Mouse (Mus musculus) gastrocnemius, postnatal 4 days (tissue): ENCODE results near the gene Irf2bp2. TPM values are rescaled to one million over a fixed set of nuclear protein-coding genes. Genes with fewer than 3 reads are reported as not detected.
"Not testable (repeated sequence)": the region's sequence is repeated elsewhere in the genome, so short reads cannot be mapped to it uniquely, and the experiment has no call there.

Source experiments
- DNase-seq, 2 experiments: peaks; one replicate each; pipeline ENCODE4 v3.0.0; 2021 to 2022; ENCODE audit warnings: low spot score in 2 of 2, mixed read lengths in 2 of 2
- total RNA-seq, 2 experiments: library from RNA; stranded (reverse); gene quantifications; 2 replicates each; pipeline ENCODE4 v1.2.3; 2021

The Irf2bp2 gene
- total RNA-seq, 2 experiments from 2014 or later: 71.8 to 76.1 TPM

DNA sequence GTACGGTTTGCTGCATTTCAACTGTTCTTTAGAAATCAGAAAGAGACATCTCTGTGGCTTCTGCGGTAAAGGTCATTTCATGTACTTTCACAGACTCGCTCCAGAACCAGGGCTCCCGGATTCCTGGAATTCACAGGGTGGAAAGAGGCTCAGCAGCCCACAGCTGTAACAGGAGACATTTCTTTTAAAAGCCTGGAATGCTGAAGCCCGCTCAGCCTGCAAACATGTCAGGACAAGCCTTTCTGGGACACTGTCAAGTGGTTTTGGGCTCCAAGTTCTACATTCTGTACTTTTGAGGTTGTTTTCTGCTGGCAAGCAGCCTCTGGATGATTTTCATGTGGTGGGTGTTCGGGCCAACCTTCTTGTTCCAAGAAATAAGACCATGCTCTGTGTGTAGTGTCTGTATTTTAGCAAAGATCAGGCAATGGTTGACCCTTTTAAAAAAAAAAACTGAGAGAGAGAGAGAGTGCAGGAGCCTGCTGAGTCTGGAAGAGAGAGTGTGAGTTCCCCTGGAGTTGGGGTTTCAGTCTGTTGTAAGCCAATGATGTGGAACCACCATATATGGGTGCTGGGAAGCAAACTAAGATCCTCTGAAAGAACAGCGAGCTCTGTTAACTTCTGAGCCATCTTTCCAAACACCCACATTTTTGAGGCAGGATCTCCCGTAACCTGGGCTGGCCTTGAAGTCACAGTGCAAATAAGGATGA lies 9.6 kb upstream of the Irf2bp2 start:
- peak; percentile 50 to 79 for DNase-seq

DNA sequence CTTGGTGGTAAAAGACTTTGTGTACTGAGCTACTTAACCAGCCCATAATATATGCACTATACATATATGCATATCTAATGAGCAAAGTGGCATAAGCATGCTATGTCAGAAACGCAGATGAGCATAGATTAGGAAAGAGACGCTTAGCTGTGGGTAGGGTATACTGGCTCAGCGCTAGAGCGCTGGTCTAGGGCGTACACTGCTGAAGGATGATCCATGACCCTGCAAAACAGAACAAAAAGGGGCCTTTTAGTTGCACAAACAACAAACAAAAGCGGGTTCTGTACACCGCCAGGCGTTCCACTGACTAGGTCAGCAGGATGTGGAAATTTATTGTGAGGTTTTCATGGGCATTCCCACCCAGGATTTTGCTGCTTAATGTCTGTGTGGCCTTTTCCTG lies 8.9 kb upstream of the Irf2bp2 start:
- no peak for DNase-seq

DNA sequence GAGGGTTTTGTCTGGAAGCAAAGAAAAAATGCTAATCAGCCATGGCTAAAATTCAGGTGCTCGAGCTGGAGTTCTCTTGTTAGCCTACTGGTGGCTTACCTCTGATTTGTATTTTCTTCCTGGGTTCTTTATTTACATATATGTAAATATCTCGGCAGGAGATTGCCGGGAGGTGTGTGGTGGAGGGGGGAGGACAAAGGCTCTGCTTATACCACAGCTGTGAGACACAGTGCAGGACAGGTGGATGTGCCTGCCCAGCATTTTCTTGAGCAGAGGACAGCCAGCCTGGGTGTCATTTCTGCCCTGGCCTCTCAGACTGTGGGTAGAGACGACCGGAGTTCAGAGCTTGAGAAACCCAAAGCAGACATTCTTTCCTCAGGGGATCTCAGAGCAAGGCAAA lies 7.5 kb upstream of the Irf2bp2 start:
- DNase-seq: no peak

DNA sequence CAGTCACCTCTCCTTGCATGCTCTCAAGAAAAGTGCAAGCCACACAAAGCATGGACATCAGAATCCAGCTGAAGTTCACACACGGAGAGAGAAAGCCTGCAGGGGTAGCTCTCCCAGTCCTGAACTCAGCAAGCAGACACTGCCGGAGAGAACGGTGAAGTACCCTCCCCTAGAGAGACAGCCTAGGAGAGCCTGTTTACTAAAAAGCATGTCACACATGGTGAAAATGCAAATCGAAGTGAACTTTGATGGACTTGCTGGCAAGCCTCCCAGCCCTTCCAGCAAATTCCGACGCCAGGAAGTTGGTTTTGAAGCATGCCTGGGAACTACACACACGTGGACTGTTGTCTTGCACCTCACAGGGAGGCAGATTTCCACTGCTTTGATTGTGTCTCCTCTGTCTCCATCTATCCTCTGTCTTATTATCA lies 7.0 kb upstream of the Irf2bp2 start:
- DNase-seq: no peak

DNA sequence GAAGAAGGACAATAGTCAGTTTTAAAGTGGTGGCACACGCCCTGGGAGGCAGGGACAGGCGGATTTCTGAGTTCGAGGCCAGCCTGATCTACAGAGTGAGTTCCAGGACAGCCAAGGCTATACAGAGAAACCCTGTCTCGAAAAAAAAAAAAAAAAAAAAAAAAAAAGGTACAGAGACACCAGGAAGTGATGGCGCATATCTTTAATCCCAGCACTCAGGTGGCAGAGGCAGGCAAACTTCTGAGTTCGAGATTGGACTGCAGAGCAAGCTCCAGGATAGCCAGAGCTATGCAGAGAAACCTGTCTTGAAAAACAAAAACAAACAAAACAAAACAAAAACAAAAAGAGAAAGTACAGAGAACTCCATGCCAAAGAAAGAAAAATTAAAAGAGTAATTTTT lies 6.6 kb upstream of the Irf2bp2 start:
- DNase-seq: not testable (repeated sequence)

DNA sequence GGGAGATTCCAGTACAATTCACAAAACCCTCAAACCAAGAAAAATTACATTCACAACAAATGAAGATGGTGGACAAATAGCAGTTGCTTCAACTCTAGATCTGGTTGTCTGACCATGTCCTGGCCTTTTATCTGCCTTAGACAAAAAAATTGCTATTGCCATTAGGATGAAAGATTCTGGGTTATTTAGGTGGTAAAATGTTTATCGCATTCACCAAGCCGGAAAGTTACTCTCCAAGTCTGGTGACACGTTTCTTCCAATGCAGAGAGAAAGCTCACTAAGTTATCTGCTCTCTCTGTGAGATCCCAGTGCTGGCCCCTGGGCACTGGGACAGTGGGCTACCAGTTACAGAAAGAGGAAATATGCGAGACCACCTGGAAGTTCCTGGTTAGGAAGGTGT lies 5.5 kb upstream of the Irf2bp2 start:
- DNase-seq: no peak

DNA sequence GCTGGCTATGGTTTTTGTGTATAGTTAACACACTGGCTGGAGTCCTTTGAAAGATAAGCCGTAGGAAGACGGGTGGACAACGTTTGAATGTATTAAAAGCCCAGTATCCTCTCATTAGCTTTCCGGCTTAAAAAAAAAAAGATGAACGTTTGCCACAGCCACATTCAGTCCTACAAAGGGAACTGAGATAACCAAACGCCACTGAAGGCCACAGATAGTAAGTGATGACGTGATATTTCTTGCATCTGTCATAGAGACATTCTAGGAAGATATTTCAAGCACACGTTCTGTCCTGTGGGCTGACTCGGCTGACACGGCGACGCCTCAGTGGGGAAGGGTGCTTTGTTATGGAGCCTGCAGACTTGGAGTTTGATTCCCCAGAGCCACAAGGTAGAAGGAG lies 4.4 kb upstream of the Irf2bp2 start:
- no peak for DNase-seq

DNA sequence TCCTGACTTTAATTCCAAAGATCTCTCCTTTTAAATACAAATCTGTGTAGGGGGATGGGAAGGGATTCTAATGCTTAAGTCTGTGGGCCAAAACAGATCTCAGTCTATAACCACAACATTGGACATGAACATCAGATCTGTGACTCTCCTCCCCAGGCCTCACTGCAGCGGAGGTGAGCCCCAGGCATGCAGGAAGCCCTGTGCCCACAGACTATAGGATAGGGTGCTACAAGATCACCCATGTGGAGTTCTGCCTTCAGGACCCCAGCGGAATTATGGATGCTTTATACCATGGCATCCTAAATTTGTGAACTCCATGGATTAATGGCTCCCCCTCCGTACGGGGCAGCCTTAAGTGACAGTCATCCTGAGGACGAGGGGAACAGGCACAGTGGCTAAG lies 2.9 kb upstream of the Irf2bp2 start:
- DNase-seq: no peak

DNA sequence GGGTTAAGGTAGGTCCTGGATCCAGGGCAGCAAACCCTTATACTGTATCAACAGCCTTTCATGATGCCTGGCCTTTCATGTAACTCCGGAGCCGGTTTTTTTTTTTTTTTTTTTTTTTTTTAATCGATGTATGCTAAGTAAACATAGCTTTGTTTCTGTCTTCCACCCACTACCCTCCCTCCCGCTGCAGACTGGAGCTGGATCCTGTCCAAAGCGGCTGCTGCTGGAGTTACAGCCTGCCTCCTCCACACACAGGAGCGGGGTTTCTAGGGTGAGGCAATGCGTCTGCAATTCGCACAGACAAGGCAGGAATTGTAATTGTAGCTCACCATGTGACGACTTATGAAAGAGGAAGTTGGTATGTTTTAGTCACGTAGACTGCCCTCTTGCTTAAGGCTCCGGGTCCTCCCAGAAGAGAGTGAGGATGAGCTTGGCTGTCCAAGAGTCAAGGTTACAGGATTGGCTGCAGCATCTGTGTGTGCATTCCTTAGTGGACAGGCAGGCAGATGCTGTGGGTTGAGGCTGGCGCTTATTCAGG lies 2.4 kb upstream of the Irf2bp2 start:
- DNase-seq: peak; percentile 76 to 90

DNA sequence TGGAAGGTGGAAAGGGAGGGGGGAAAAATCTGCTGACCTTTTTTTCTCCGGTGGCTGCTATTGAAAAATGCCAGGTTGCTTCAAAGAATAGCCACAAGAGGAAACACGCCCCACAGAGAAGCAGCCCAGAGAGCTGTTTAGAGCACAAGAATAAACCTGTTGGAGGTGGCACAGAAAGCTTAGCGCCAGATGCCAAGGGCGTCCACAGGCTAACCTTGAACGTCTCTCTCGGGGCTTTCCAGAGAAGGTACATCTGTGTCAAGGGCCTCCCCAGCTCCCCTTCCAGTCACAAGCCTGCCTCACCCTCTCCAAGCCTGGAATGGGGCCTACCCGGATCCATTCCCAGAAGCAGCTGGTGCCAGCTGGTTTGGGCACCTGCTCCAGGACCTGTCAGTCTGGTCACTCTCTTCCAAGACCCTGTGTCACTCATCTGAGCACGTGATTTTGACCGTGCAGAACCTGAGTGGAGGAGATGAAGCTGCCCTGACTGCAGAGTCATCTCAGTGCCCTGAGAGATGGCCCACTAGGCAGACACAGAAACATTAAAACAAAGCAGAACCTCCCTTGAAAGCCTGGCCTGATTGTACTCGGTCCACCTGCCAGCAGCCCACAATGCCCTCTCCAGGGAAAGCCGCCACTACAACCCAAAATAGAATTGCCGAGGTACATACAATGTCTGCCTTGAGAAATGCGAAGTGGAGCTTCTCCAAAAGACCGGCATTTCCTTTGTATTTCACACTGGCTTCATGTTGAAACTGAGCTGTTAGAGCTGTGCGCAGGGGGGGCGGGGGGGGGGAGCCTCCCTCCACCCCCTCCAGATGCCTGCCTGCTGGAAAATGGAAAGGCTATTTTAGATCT lies 1.6 kb upstream of the Irf2bp2 start:
- DNase-seq: peak; percentile 44 to 76

DNA sequence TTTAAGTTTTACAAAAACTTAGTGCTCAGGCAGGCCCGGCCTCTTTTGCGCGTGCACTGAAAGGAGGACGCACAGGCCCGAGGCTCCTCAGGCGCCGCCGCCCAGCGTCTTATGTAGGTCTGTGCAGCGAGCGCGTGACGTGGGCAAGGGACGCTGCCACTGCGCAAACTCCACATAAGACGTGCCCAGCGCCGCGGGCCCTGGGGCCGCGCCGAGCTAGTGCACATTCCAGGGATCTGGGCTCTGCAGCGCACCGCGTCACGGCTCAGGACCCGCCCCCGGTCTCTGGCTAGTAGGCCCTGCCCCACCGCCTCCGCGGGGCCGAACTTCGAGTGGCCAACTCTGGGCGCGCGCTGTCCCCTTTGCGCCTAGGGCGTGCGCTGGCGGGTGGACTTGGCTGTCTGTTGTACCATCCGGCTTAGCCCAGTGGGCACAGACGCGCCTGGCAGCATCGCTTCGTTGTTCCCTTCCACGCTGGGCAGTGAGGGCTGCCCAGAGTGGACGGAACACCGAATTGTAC lies 755 bp upstream of the Irf2bp2 start:
- DNase-seq: peak; percentile 95 to 99

DNA sequence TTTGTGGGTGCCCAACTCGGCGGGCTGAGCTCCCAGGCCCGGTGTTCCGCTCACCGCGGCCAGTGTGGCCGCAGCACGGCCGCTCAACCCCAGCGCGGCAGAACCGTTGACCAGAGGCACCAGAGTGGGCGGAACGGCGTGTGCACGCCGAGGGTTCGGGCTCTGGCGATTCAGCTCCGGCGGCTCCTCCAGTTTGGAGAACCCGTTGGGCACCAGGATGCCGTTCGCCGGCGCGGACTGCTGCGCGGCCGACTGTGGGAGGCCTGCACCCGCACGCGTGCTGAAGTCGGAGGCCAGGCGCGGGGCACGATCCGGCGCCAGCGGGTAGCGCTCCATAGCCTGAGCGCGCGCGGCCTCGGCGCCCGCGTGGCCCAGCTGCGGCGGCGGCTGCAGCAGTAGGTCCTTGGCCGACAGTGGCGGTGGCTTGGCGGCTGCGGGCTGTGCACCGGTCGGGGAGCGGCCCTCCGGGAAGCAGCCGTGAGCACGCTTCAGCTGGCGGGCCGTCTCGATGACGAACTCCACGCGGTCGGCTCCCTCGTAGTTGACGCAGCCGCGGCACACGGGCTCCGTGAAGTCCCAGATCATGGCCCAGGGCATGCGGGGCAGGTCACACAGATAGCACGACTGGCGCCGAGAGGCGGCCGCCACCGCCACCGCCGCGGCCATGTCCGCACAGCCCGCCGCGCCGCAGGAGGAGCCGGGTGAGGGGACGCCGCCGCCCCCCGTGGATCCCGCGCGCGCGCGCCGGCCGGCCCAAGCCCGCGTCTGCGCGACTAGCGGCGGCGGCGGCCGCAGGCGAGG lies 815 bp downstream of the Irf2bp2 start:
- DNase-seq: peak; percentile 33 to 64

DNA sequence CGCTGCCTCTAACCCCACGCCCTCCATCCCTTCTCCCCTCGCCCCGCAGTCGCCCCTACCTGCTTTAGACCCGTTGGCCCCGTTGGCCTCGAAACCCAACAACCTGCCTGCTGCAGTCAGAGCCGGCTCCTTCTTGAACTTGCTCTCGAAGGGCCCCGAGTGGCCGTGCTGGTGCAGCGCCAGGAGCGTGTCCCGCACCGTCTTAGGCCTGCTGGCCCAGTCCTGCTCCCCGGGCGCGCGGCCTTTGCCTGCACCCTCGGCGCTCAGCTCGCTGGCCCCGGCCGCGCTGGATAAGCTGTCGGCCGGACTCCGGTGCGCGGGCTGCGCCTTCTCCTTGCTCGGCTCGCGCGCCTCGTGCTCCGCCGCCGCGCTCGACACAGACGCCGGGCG lies 1.4 kb downstream of the Irf2bp2 start:
- peak in 1 of 2 experiments; percentile 43 for DNase-seq

DNA sequence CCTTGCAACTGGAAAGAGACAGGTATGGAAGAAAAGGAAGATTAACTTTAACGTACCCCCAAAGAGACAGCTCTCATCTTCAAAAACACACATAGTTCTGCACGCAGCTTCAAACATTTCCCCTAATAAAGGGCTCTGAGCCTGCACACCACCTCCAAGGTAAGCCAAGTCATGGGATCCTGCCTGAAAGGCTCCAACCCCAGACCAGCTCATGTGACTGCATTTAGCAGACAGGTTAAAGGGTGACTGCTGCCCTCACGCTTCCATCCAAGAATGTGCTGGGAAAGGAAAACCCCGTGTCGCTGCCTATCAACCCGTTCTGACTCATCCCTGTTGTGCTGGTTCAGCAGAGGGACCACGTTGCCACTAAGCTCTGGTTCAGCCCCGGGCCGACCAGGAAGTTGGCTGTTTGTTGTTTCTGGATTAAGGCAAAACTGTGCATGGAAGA lies 1.9 kb downstream of the Irf2bp2 start:
- peak in 1 of 2 experiments; percentile 60 for DNase-seq

DNA sequence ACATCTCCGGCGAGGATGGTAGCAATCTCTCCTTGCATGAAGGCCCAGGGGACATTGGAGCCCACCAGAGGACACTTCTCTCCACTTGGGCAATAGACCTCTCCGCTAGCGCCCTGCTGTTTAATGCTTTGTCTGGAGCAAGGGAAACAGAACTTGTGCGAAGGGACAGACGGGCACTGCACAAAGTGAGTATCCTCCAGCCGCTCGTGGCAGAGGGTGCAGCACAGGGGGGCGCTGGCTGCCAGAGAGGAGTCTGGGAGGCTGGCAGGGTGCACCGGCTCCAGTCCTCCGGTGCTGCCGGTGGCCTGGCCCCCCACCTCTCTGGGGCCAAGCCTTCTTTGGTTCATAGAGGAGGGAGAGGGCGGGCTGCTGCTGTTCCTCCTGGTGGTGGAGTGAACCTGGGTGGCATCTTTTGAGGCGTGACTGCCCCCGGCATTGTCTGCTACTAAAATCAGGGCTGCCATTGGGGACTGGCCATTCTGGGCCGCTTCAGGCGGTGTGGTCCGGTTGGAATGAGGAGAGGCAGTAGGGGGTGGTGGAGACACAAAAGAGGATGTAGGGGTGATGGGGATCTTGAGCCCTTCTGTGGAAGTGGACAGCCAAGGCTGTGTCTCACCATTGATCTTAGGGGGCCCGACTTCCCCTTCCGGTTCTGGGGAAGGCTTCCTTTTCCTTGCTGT lies 2.5 kb downstream of the Irf2bp2 start:
- DNase-seq: peak in 1 of 2 experiments; percentile 56

DNA sequence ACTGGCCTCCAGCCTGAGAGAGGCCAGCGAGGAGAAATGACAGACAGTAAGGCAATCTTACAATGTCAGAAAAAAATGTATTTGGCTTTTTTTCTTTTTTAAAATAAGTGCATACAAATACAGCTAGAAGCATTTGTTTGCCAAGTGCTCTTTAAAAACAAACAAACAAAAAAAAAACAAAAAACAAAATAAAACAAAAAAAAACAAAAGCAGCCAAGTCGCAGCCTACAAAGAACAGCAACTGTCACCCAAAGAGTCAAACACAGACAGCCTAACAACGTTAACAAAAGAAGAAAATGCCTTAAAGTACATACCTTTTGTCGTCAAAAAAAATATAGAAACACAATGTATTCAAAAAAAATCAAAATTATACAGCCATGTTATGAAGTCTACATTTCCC lies 3.2 kb downstream of the Irf2bp2 start:
- no peak for DNase-seq

DNA sequence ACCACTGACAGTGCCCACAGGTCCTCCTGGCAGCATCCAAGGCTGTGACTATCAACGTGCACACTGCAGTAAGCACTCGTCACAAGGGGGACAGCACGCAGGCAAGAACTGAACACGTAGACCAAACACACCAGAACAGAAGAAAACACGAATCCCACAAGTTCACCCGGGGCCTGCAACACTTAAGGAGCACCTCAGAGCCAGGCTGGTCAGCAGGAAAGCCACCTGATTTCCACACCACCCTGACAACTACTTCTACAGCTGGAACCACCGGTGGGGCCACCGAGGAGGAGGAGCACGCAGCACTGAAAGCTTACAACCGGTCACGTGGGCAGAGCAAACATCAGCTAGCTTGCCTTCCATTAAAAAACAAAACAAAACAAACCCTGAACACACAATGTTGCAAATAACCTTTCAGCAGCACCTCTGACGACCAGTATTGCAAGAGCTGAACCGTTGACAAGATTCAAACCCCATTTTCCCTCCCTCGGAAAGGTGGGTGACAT lies 3.7 kb downstream of the Irf2bp2 start:
- peak in 1 of 2 experiments; percentile 49 for DNase-seq

DNA sequence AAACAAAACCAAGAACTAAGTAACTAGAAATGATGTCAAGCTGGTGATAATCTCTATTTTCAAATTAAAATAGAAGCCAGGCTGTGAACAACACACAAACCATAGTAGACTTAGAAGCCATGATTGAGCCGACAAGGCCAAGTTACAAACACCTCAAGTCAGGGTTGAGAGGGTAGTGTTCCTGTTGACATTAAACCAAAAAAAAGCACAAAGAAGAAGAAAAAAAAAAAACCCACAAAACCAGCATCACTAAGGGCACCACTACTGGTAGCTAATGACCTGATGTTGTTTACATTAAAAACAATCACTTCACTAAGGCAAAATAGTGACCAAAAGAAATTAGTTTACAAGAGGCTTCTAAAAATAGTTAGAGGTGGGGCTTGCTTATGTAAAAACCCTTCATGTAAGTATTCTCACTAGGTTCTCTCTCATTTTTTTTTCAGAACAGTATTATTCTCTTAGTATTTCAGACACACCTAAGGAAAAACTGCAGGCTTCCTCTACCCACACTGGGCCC lies 4.2 kb downstream of the Irf2bp2 start:
- no peak for DNase-seq

DNA sequence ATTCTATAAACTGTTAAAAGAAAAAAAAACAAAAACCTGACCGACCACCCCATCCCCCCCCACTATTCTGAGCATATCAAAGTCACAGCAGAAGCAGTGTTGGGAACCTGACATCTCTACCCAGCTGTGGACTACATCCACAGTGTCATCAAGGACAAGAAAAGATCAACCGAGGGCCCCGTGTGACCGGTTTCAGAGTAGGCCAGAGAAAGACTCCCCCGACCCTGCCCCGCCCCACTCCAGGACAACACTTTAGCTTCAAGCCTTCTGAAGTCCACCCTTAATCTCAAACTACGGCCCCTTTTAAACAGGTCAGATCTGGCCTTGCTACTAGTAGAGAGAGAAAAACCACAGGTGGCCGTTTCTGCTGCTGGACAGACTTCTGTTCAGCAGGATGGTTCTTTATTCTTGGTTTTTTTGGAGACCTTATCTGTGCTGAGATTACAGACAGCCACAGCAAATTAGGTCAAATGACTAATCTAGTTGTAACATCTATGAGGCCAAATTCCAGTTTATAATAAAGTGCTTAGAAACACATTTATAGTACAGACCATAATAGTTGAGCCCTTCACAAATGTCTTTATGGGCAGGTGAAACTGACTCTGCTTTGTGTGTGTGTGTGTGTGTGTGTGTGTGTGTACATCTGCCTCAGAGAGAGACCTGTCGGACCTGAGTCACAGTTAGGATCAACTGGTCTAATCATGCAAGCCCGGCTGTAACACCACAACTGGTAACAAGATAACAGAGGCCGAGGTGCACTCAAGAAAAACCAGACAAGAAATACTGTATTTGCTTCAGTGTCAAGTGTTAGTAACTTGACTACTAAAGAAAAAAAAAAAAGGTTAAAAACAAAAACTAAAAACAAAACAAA lies 4.9 kb downstream of the Irf2bp2 start:
- DNase-seq: no peak
